Mouse (Mus musculus): ENCODE measurements around the gene Dgcr6. TPM values are rescaled to one million over a fixed set of nuclear protein-coding genes. Genes with fewer than 3 reads are reported as not detected.

Gene Dgcr6
- polyA plus RNA-seq, 1 experiment from 2014 or later, result 79.2 TPM

- ATAC-seq (ENCODE audit: low read depth), result no peak
- Histone ChIP-seq H3K27me3 (ENCODE audit: control insufficient read depth, insufficient read depth, low read depth, low read length) (no peaks in the 10 kb centered on the region), H3K9ac (ENCODE audit: low read length) (no peak overlapping the region), H3K27ac (ENCODE audit: low read length) (no peak overlapping the region), H3K4me2 (ENCODE audit: low read depth, low read length) (no peak overlapping the region), H3K4me3 (ENCODE audit: low read length) (no peak overlapping the region), H3K4me1 (replicated peaks; ENCODE audit: control insufficient read depth, insufficient read depth, low read length) (no peaks in the 10 kb centered on the region), H3K9me3 (ENCODE audit: control insufficient read depth, low read length) (no peaks in the 10 kb centered on the region), H3K36me3 (ENCODE audit: control insufficient read depth, insufficient read depth, low read length) (no peaks in the 10 kb centered on the region)
- WGBS, result 81% methylated on average over 11 of the region's 11 CpGs
These were observed 8.5 kb downstream of the Dgcr6 start for GRCm38 (mm10) chr16:18061201-18061600.

DNA sequence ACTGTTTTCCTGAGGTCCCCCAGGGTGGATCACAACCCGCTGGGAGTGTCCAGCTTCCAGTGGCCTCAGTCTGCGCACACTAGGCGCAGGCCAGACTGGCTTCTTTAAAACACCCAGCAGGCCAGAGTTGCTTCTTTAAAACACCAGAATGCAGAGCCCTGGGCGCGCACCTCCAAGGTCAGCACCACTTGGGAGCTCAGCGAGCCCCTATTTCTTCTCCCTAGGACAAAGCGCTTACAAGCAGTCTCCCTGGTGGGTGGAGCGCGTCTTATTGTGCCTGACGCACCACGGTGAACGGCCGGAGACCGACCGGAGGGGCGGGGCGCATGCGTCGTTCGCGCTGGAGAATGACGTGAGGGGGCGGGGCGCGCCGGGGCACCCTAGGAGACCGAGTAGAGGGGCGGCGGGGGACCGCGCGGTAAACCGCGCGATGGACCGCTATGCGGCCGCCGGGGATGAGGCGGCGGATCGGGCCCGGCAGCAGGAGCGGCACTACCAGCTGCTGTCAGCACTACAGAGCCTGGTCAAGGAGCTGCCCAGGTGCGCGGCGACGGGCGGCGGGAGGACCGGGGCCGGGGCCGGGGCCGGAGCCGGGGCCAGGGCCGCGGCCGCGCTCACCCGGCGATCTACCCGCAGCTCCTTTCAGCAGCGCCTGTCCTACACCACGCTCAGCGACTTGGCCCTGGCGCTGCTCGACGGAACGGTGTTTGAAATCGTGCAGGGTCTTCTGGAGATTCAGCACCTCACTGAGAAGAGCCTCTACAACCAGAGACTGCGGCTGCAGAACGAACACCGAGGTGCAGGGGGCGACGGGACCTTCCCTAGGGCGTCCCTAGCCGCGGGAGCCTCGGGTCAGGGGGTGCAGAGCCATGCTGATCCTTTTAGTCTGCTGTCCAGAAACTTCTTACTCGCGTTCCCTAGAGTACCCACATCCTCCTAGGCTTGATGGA, 13.7 kb downstream of the Dgcr6 start:
- no peaks in the 10 kb centered on the region for H3K27me3 ChIP-seq (ENCODE audit: control insufficient read depth, insufficient read depth, low read depth, low read length)
- peak overlapping the region; percentile 83 for H3K4me2 ChIP-seq (ENCODE audit: low read depth, low read length)
- no peaks in the 10 kb centered on the region for H3K9me3 ChIP-seq (ENCODE audit: control insufficient read depth, low read length)
- H3K36me3 ChIP-seq (ENCODE audit: control insufficient read depth, insufficient read depth, low read length), result no peaks in the 10 kb centered on the region
- H3K4me3 ChIP-seq (ENCODE audit: low read length), result peak overlapping the region; percentile 77
- peak overlapping the region; percentile 89 for H3K27ac ChIP-seq (ENCODE audit: low read length)
- peak overlapping the region; percentile 85 for H3K9ac ChIP-seq (ENCODE audit: low read length)
- WGBS, result under 1% methylated on average over 71 of the region's 81 CpGs
- peaks cover 7% of the 10 kb centered on the region for H3K4me1 ChIP-seq (replicated peaks; ENCODE audit: control insufficient read depth, insufficient read depth, low read length)
- ATAC-seq (ENCODE audit: low read depth), result peak; percentile 99

- no peak overlapping the region for H3K4me2 ChIP-seq (ENCODE audit: low read depth, low read length)
- H3K27me3 ChIP-seq (ENCODE audit: control insufficient read depth, insufficient read depth, low read depth, low read length), result no peaks in the 10 kb centered on the region
- ATAC-seq (ENCODE audit: low read depth), result no peak
- no peak overlapping the region for H3K9ac ChIP-seq (ENCODE audit: low read length)
- H3K9me3 ChIP-seq (ENCODE audit: control insufficient read depth, low read length), result no peaks in the 10 kb centered on the region
- peaks cover 11% of the 10 kb centered on the region for H3K4me1 ChIP-seq (replicated peaks; ENCODE audit: control insufficient read depth, insufficient read depth, low read length)
- H3K36me3 ChIP-seq (ENCODE audit: control insufficient read depth, insufficient read depth, low read length), result peaks cover 6% of the 10 kb centered on the region; the same call in 1 of the 2 replicates
- H3K4me3 ChIP-seq (ENCODE audit: low read length), result no peak overlapping the region
- H3K27ac ChIP-seq (ENCODE audit: low read length), result no peak overlapping the region
- 87% methylated on average over 8 of the region's 8 CpGs for WGBS
These were observed 16.2 kb downstream of the Dgcr6 start for GRCm38 (mm10) chr16:18068653-18069376.

DNA sequence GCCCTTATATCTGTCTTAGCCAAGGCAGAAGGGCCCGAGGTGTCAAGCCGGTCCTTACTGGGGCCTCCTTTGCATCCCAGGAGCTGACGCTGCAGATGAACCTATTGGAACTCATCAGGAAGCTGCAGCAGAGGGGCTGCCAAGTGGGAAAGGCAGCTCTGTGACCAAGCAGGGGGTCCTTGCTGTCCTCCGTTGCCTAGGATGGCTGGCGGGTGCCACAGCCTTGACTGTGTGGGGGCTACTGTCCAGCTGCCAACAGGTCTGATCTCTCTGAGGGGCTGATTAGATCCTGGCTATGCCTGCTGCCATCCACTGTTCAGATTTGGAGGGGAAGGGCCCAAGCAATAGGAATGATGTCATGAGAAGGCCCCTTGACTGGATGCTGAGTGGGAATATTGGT, 18.1 kb downstream of the Dgcr6 start:
- peaks cover 11% of the 10 kb centered on the region for H3K4me1 ChIP-seq (replicated peaks; ENCODE audit: control insufficient read depth, insufficient read depth, low read length)
- H3K36me3 ChIP-seq (ENCODE audit: control insufficient read depth, insufficient read depth, low read length), result peaks cover 6% of the 10 kb centered on the region; the same call in 1 of the 2 replicates
- no peak overlapping the region for H3K9ac ChIP-seq (ENCODE audit: low read length)
- no peak overlapping the region for H3K4me3 ChIP-seq (ENCODE audit: low read length)
- 83% methylated on average over 5 of the region's 5 CpGs for WGBS
- H3K9me3 ChIP-seq (ENCODE audit: control insufficient read depth, low read length), result no peaks in the 10 kb centered on the region
- H3K27me3 ChIP-seq (ENCODE audit: control insufficient read depth, insufficient read depth, low read depth, low read length), result no peaks in the 10 kb centered on the region
- no peak overlapping the region for H3K27ac ChIP-seq (ENCODE audit: low read length)
- ATAC-seq (ENCODE audit: low read depth), result no peak
- H3K4me2 ChIP-seq (ENCODE audit: low read depth, low read length), result no peak overlapping the region

GRCm38 (mm10) chr16:18072089-18072488, 19.4 kb downstream of the Dgcr6 start:
- 90% methylated on average over 13 of the region's 13 CpGs for WGBS
- Histone ChIP-seq H3K27me3 (ENCODE audit: control insufficient read depth, insufficient read depth, low read depth, low read length) (no peaks in the 10 kb centered on the region), H3K4me1 (replicated peaks; ENCODE audit: control insufficient read depth, insufficient read depth, low read length) (peaks cover 7% of the 10 kb centered on the region), H3K9ac (ENCODE audit: low read length) (no peak overlapping the region), H3K4me3 (ENCODE audit: low read length) (no peak overlapping the region), H3K27ac (ENCODE audit: low read length) (no peak overlapping the region), H3K4me2 (ENCODE audit: low read depth, low read length) (no peak overlapping the region), H3K36me3 (ENCODE audit: control insufficient read depth, insufficient read depth, low read length) (peaks cover 6% of the 10 kb centered on the region; the same call in 1 of the 2 replicates), H3K9me3 (ENCODE audit: control insufficient read depth, low read length) (no peaks in the 10 kb centered on the region)
- no peak for ATAC-seq (ENCODE audit: low read depth)

DNA sequence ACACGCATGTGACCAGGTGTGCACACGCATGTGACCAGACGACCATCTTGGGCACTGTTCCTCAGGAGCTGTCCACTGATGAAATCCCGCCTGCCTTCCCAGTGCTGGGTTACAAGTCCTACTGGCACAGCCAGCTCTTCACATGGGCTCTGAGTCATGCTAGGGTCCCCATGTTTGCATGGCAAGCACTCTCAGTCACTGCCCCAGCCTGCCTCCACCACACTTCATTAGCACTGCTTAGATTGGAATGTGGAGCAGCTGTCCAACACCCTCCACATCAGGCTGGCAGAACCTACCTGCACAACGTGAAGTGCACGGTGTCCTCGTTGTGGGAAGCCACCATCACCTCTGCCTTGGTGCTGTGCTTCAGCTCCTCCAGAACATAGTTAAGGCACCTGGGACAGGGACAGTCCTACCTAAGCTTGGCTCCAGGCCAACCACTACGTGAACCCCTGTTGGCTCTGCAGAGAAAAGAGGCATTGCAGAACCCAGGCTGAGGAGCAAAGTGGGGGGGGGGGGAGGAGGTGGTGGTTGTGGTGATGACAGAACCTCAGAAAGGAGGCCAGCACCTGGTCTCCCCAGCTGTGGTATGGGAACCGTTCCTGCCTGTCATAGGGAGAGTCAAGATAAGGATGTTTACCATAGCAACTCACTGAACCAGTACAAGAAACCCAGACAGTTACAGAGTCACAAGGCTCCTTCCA, 20.8 kb downstream of the Dgcr6 start:
- 54% methylated on average over 9 of the region's 9 CpGs for WGBS
- Histone ChIP-seq H3K9me3 (ENCODE audit: control insufficient read depth, low read length) (no peaks in the 10 kb centered on the region), H3K9ac (ENCODE audit: low read length) (no peak overlapping the region), H3K4me1 (replicated peaks; ENCODE audit: control insufficient read depth, insufficient read depth, low read length) (0 out of 2 replicates have a peak, but pooled peaks cover 4% of the 10 kb centered on the region), H3K4me2 (ENCODE audit: low read depth, low read length) (no peak overlapping the region), H3K36me3 (ENCODE audit: control insufficient read depth, insufficient read depth, low read length) (peaks cover 6% of the 10 kb centered on the region; the same call in 1 of the 2 replicates), H3K27ac (ENCODE audit: low read length) (no peak overlapping the region), H3K27me3 (ENCODE audit: control insufficient read depth, insufficient read depth, low read depth, low read length) (no peaks in the 10 kb centered on the region), H3K4me3 (ENCODE audit: low read length) (no peak overlapping the region)
- ATAC-seq (ENCODE audit: low read depth), result peak; percentile 69

DNA sequence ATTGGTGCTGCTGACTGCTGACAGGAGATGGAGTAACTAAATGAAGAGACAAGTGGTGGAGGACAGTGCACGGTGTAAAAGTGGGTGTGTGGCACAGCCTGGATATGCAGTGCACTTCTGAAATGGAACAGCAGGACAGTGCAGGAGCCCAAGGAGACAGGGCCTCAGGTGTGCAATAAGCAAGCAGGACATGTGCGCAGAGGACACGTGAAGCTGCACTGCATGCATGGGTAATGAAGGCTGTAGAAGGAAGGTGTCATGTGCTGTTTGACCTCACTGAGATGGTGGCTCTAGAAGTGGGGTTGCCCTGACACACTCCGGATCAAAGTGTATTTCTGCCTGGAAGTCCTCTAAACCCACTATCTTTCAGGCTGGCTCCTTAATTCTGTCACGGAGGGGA, 22.0 kb downstream of the Dgcr6 start:
- Histone ChIP-seq H3K9me3 (ENCODE audit: control insufficient read depth, low read length) (no peaks in the 10 kb centered on the region), H3K4me3 (ENCODE audit: low read length) (no peak overlapping the region), H3K9ac (ENCODE audit: low read length) (no peak overlapping the region), H3K4me2 (ENCODE audit: low read depth, low read length) (no peak overlapping the region), H3K36me3 (ENCODE audit: control insufficient read depth, insufficient read depth, low read length) (peaks cover 6% of the 10 kb centered on the region; the same call in 1 of the 2 replicates), H3K27me3 (ENCODE audit: control insufficient read depth, insufficient read depth, low read depth, low read length) (no peaks in the 10 kb centered on the region), H3K4me1 (replicated peaks; ENCODE audit: control insufficient read depth, insufficient read depth, low read length) (0 out of 2 replicates have a peak, but pooled peaks cover 4% of the 10 kb centered on the region), H3K27ac (ENCODE audit: low read length) (no peak overlapping the region)
- ATAC-seq (ENCODE audit: low read depth), result no peak
- 78% methylated on average over 5 of the region's 5 CpGs for WGBS

DNA sequence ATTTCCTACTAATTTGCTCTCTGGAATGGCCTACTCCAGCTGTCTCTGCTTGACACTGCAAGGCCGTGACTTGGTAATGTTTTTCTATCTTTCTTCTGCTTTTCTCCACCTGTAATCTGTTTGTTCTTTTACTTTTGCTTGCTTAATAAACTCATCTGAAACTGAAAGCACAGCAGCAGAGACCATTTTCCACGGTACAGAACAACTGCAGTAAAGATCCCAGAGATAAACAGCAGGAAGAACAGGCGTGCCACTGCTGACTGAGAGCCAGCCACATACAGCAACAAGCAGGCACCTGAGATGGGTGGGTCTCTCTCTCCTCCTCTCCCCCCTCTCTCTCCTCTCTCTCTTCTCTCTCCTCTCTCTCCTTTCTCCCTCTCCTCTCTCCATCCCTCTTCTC, 22.5 kb downstream of the Dgcr6 start:
- 45% methylated on average over 3 of the region's 3 CpGs for WGBS
- Histone ChIP-seq H3K4me1 (replicated peaks; ENCODE audit: control insufficient read depth, insufficient read depth, low read length) (0 out of 2 replicates have a peak, but pooled peaks cover 4% of the 10 kb centered on the region), H3K27me3 (ENCODE audit: control insufficient read depth, insufficient read depth, low read depth, low read length) (no peaks in the 10 kb centered on the region), H3K9me3 (ENCODE audit: control insufficient read depth, low read length) (no peaks in the 10 kb centered on the region), H3K27ac (ENCODE audit: low read length) (0 out of 2 replicates have a peak overlapping the region, but pooled peaks have one; percentile 13), H3K36me3 (ENCODE audit: control insufficient read depth, insufficient read depth, low read length) (peaks cover 6% of the 10 kb centered on the region; the same call in 1 of the 2 replicates), H3K4me3 (ENCODE audit: low read length) (no peak overlapping the region), H3K9ac (ENCODE audit: low read length) (no peak overlapping the region), H3K4me2 (ENCODE audit: low read depth, low read length) (no peak overlapping the region)
- no peak for ATAC-seq (ENCODE audit: low read depth)
